Mouse (Mus musculus) erythroblast, embryonic 14.5 days (primary cell): ENCODE measurements around the gene Knl1. TPM values are rescaled to one million over a fixed set of nuclear protein-coding genes. Genes with fewer than 3 reads are reported as not detected.

Source experiments
- H3K27me3 ChIP-seq: 2 replicates; pipeline ENCODE4 v1.6.1; 2012; ENCODE audit warnings: inconsistent platforms; ENCODE audit not compliant: control insufficient read depth
- H3K36me3 ChIP-seq: 2 replicates; pipeline ENCODE4 v1.6.1; 2012; ENCODE audit warnings: mild to moderate bottlenecking, inconsistent platforms; ENCODE audit not compliant: control insufficient read depth
- H3K4me1 ChIP-seq: 2 replicates; pipeline ENCODE4 v1.6.1; 2012; ENCODE audit warnings: inconsistent platforms; ENCODE audit not compliant: control insufficient read depth
- H3K4me3 ChIP-seq: replicated peaks from 2 replicates; pipeline ENCODE3; 2012; ENCODE audit warnings: moderate library complexity, mild to moderate bottlenecking, inconsistent platforms
- H3K9me3 ChIP-seq: 2 replicates; pipeline ENCODE4 v1.6.1; 2012; ENCODE audit warnings: low read length, inconsistent platforms, mixed read lengths; ENCODE audit not compliant: control insufficient read depth
- GATA1 ChIP-seq: IDR thresholded peaks from 2 replicates; pipeline ENCODE4 v1.6.1; 2012; ENCODE audit warnings: low read length, inconsistent platforms, mixed read lengths
- TAL1 ChIP-seq: IDR thresholded peaks from 3 replicates; pipeline ENCODE4 v1.6.1; 2012; ENCODE audit warnings: low read length, inconsistent platforms, mixed read lengths
- polyA plus RNA-seq: library from polyadenylated mRNA; stranded (reverse); fragments of >175 nt; gene quantifications from 2 replicates; pipeline ENCODE4 v1.2.3, GENCODE M21; 2012

The Knl1 gene
- polyA plus RNA-seq, 1 experiment = 0.37 TPM

- no peak for TF ChIP-seq GATA1
- H3K9me3 ChIP-seq = peaks cover 9% of the 10 kb centered on the region
- peaks cover 20% of the 10 kb centered on the region for H3K4me1 ChIP-seq
- H3K36me3 ChIP-seq = peaks cover 99% of the 10 kb centered on the region
- H3K27me3 ChIP-seq = no peaks in the 10 kb centered on the region
- no peak overlapping the region for H3K4me3 ChIP-seq
These were observed 99.5 kb downstream of the Knl1 start for GRCm38 (mm10) chr2:119146435-119146834.

DNA sequence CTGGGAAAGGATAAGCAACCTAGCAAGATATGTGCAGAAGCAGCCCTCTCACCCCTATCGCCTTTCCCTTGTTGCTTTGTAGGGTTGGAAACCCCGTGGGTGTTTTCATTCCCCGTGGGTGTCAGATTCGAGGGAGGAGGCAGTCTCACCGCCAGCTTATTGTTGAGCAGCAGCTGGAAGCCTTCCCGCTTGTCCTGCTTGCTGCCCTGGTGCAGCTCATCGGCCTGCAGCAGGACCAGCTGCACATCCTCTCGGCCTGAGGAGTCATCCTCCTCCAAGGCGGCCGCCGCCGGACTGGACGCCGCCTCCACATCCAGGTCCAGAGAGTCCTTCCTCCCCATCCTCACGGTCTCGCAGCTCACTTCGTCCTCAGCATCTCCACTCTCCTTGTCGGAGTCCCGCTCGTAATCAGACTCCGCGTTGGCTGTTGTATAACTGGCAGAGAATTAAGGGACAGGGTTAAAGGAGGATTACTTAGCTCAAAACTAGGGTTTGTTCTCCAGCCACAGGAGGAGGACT, 100.3 kb downstream of the Knl1 start:
- H3K4me3 ChIP-seq = no peak overlapping the region
- peaks cover 99% of the 10 kb centered on the region for H3K36me3 ChIP-seq
- TF ChIP-seq GATA1 (no peak), TAL1 (no peak)
- peaks cover 9% of the 10 kb centered on the region for H3K9me3 ChIP-seq
- H3K27me3 ChIP-seq = no peaks in the 10 kb centered on the region
- peaks cover 27% of the 10 kb centered on the region for H3K4me1 ChIP-seq

GRCm38 (mm10) chr2:119147775-119148174, 100.9 kb downstream of the Knl1 start:
- Histone ChIP-seq H3K27me3 (no peaks in the 10 kb centered on the region), H3K9me3 (peaks cover 9% of the 10 kb centered on the region), H3K4me1 (peaks cover 33% of the 10 kb centered on the region), H3K36me3 (peaks cover 99% of the 10 kb centered on the region), H3K4me3 (no peak overlapping the region)
- no peak for TF ChIP-seq GATA1
- no peak for TF ChIP-seq TAL1

DNA sequence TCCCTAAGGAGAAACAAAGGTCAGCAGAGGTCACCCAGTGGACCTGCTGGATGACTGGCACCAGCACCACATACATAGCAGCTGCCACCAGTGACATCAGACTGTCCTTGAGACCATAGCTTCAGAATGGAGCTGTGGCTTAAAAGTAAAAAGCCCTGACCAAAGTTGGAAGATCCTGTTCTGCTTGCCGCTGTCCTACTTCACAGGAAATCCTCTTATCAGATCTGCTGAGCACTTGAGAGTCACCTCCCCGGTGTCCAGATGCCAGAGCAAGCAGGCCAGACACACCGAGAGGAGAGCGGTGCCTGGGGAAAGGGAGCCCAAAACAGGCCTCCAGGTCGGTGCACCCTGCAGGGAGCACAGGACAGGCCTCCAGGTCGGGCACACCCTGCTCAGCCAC, 105.3 kb downstream of the Knl1 start:
- Histone ChIP-seq H3K36me3 (peaks cover 76% of the 10 kb centered on the region), H3K27me3 (no peaks in the 10 kb centered on the region), H3K9me3 (no peaks in the 10 kb centered on the region), H3K4me1 (peaks cover 66% of the 10 kb centered on the region), H3K4me3 (no peak overlapping the region)
- TF ChIP-seq GATA1 = peak; percentile 63
- no peak for TF ChIP-seq TAL1

DNA sequence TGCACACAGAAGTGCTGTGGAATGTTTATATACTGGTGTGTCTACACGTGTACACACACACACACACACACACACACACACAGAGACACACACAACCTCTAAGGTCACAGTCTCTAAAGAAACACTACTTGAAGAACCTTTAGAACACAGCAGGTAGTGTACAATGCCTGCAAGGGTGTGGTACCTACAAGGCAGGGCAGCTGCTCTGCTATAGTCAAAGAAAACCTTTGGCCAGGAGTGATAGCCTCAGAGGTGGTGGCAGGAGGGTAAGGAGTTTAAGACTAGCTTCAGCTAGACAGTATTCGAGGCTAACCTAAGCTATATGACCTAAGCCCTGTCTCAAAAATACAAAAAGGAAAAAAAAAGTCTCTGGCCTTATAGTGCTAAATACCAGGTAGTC, 107.8 kb downstream of the Knl1 start:
- H3K4me3 ChIP-seq = peak overlapping the region; percentile 79
- peaks cover 61% of the 10 kb centered on the region for H3K4me1 ChIP-seq
- no peaks in the 10 kb centered on the region for H3K27me3 ChIP-seq
- peaks cover 52% of the 10 kb centered on the region for H3K36me3 ChIP-seq
- H3K9me3 ChIP-seq = no peaks in the 10 kb centered on the region
- TF ChIP-seq TAL1 = no peak
- no peak for TF ChIP-seq GATA1

Other genes starting within 250 kb of the Knl1 start
- 26.7 and 32.4 TPM in 2 replicates for gene Knstrn, start 233.1 kb upstream of the Knl1 start, polyA plus RNA-seq
- 0.30 and 0.45 TPM in 2 replicates for gene Ivd, start 185.2 kb upstream of the Knl1 start, polyA plus RNA-seq
- gene Bahd1, start 146.7 kb upstream of the Knl1 start, polyA plus RNA-seq = 4.0 and 5.7 TPM in 2 replicates
- gene Chst14, start 120.6 kb upstream of the Knl1 start, polyA plus RNA-seq = 0.14 and 0.15 TPM in 2 replicates
- gene Ccdc32, start 17.7 kb upstream of the Knl1 start, polyA plus RNA-seq = 0.69 and 0.75 TPM in 2 replicates
- gene Rpusd2, start 12.3 kb upstream of the Knl1 start, polyA plus RNA-seq = 0.03 and 0.09 TPM in 2 replicates
- gene Rad51, start 65.7 kb downstream of the Knl1 start, polyA plus RNA-seq = 2.7 and 4.3 TPM in 2 replicates
- gene Rmdn3, start 109.9 kb downstream of the Knl1 start, polyA plus RNA-seq = 4.4 and 6.3 TPM in 2 replicates
- 0.20 and 0.22 TPM in 2 replicates for gene Gchfr, start 120.7 kb downstream of the Knl1 start, polyA plus RNA-seq
- not detected in 2 replicates for gene Gm14137, start 127.4 kb downstream of the Knl1 start, polyA plus RNA-seq
- 1.1 and 1.9 TPM in 2 replicates for gene Zfyve19, start 161.5 kb downstream of the Knl1 start, polyA plus RNA-seq
- 3.9 and 5.5 TPM in 2 replicates for gene Dnajc17, start 161.7 kb downstream of the Knl1 start, polyA plus RNA-seq
- gene Ppp1r14d, start 182.8 kb downstream of the Knl1 start, polyA plus RNA-seq = not detected in 2 replicates
- 0.02 TPM in 1 of 2 replicates, not detected in the other for gene Spint1, start 190.2 kb downstream of the Knl1 start, polyA plus RNA-seq
- gene Rhov, start 224.2 kb downstream of the Knl1 start, polyA plus RNA-seq = not detected in 2 replicates
- gene Vps18, start 241.6 kb downstream of the Knl1 start, polyA plus RNA-seq = 0.60 and 0.73 TPM in 2 replicates